Mouse (Mus musculus): Measurements from ENCODE around the gene Acot13. TPM values are rescaled to one million over a fixed set of nuclear protein-coding genes. Genes with fewer than 3 reads are reported as not detected.
"Not testable (repeated sequence)": the region's sequence is repeated elsewhere in the genome, so short reads cannot be mapped to it uniquely, and the experiment has no call there.

The Acot13 gene
- polyA plus RNA-seq, 1 experiment = 31.3 TPM

DNA sequence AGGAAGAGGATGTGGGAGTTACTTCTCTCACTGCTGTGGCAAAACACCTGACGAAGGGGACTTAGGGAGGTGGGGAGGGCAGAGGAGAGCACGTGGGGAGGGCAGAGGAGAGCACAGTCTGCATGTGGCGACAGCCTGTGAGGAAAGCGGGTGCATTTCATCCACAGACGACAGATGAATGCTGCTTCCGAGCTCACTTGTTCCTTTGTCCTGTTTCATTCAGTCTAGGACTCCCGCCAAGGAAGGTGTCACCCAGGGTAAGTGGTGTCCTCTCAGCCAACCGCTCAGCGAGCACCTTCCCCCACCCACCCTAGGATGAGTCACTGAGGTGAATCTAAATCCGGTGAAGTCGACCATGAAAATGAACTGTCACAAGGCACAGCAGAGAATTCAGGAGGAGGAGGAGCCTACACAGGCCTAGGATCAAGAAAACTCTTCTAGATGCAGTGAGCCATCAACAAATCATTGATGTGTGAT lies 45.3 kb downstream of the Acot13 start:
- WGBS = 68% methylated on average over 11 of the region's 11 CpGs
- H3K27ac ChIP-seq (ENCODE audit: insufficient read depth, low read depth, low read length) = no peak overlapping the region
- no peak for TF ChIP-seq CTCF (IDR thresholded peaks at IDR 0.05; ENCODE audit: extremely low read depth, insufficient read length, insufficient replicate concordance, low read depth, low read length)
- no peak for TF ChIP-seq POLR2A (IDR thresholded peaks at IDR 0.05; ENCODE audit: low read depth, low read length)

DNA sequence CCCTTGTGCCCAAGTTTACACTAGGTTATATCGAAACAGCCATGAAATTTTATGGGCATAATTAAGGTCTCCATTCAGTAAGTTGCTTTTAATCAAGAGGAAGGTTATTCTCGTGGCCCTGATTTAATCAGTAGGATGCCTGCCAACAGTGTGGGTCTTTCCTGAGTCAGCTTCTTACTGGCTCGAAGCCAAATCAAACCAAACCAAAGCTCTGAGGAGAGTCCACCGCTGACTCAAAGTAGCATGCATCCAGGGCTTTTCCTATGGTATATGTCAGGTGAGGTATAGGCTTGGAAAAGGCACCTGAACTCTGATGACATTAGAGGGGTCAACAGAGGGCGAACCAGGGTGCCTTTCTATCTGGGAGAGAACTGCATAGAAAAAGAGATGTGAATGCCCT lies 49.4 kb downstream of the Acot13 start:
- H3K36me3 ChIP-seq (ENCODE audit: control insufficient read depth, insufficient read depth, low read length) = no peaks in the 10 kb centered on the region
- 16% methylated on average over 5 of the region's 5 CpGs for WGBS
- H3K4me1 ChIP-seq (ENCODE audit: control insufficient read depth, insufficient read depth, insufficient read length, low read length) = peaks cover 10% of the 10 kb centered on the region; the same call in 1 of the 2 replicates
- no peak for TF ChIP-seq CTCF (IDR thresholded peaks at IDR 0.05; ENCODE audit: extremely low read depth, insufficient read length, insufficient replicate concordance, low read depth, low read length)
- no peak for TF ChIP-seq POLR2A (IDR thresholded peaks at IDR 0.05; ENCODE audit: low read depth, low read length)
- no peak overlapping the region for H3K4me3 ChIP-seq (ENCODE audit: low read depth, low read length)
- no peak overlapping the region for H3K27ac ChIP-seq (ENCODE audit: insufficient read depth, low read depth, low read length)
- H3K27me3 ChIP-seq (ENCODE audit: control insufficient read depth, insufficient read depth, low read length) = no peaks in the 10 kb centered on the region

More for the DNA sequence above, 45.3 kb downstream of the Acot13 start:
- H3K27me3 ChIP-seq (ENCODE audit: control insufficient read depth, insufficient read depth, low read length) = no peaks in the 10 kb centered on the region
- peaks cover 10% of the 10 kb centered on the region; the same call in 1 of the 2 replicates for H3K4me1 ChIP-seq (ENCODE audit: control insufficient read depth, insufficient read depth, insufficient read length, low read length)
- H3K36me3 ChIP-seq (ENCODE audit: control insufficient read depth, insufficient read depth, low read length) = no peaks in the 10 kb centered on the region
- no peak overlapping the region; the same call in 1 of the 2 replicates for H3K4me3 ChIP-seq (ENCODE audit: low read depth, low read length)

DNA sequence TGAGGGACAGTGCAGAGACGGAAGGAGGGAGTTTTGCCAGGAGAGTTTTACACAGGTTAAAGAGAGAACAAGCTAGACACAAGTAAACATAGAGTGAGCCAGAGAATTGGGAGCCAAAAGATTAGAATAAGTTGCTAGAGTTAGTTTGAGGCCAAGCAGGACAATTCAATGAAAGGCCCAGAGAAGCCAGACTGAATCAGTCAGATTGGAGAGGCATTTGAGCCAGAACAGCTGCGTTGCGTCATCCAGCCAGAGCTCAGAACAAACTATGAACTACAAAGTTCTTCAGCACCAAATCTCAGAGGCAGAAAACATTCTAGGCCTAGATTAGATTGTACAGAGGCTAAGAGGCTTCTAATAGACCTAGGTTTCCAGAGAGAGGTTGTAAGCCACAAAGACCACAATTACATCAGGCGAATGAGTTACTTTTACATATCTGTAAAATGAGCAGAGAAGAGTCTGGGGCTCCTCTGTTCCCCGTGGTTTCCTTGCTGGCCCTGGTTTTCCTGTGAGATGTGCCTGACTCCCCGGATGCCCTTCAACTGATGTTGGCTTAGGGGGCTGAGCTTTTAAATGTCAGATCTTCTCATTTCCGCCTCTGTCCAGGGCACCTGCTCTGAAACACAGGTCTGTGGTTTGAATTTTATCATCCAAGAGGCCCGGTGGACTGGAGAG lies 52.5 kb downstream of the Acot13 start:
- 80% methylated on average over 8 of the region's 8 CpGs for WGBS
- no peak for TF ChIP-seq POLR2A (IDR thresholded peaks at IDR 0.05; ENCODE audit: low read depth, low read length)
- TF ChIP-seq CTCF (IDR thresholded peaks at IDR 0.05; ENCODE audit: extremely low read depth, insufficient read length, insufficient replicate concordance, low read depth, low read length) = no peak
- Histone ChIP-seq H3K4me3 (ENCODE audit: low read depth, low read length) (no peak overlapping the region), H3K27me3 (ENCODE audit: control insufficient read depth, insufficient read depth, low read length) (no peaks in the 10 kb centered on the region), H3K36me3 (ENCODE audit: control insufficient read depth, insufficient read depth, low read length) (no peaks in the 10 kb centered on the region), H3K27ac (ENCODE audit: insufficient read depth, low read depth, low read length) (no peak overlapping the region), H3K4me1 (ENCODE audit: control insufficient read depth, insufficient read depth, insufficient read length, low read length) (peaks cover 7% of the 10 kb centered on the region; the same call in 1 of the 2 replicates)

DNA sequence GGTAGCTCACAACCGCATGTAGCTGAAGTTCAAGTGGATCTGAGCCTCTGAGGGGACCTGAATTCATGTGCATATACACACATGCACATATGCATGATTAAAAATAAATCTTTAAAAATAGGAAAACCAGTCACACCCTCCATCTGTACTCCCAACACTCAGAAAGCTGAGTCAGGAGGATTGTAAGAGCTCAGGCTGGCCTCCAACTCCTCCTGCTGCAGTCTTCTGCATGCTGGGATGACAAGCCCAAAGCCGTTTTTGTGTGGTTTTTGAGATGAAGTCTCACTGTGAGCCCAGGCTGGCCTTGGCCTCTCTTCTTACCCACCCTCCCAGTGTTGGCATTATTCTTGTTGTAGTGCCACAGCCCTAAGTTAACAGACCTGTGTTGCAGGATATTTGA lies 53.3 kb downstream of the Acot13 start:
- H3K27ac ChIP-seq (ENCODE audit: insufficient read depth, low read depth, low read length) = no peak overlapping the region
- H3K4me1 ChIP-seq (ENCODE audit: control insufficient read depth, insufficient read depth, insufficient read length, low read length) = peaks cover 7% of the 10 kb centered on the region; the same call in 1 of the 2 replicates
- no peaks in the 10 kb centered on the region for H3K27me3 ChIP-seq (ENCODE audit: control insufficient read depth, insufficient read depth, low read length)
- no peak overlapping the region for H3K4me3 ChIP-seq (ENCODE audit: low read depth, low read length)
- H3K36me3 ChIP-seq (ENCODE audit: control insufficient read depth, insufficient read depth, low read length) = no peaks in the 10 kb centered on the region
- WGBS = 79% methylated on average over 2 of the region's 2 CpGs
- TF ChIP-seq CTCF (IDR thresholded peaks at IDR 0.05; ENCODE audit: extremely low read depth, insufficient read length, insufficient replicate concordance, low read depth, low read length) (no peak), POLR2A (IDR thresholded peaks at IDR 0.05; ENCODE audit: low read depth, low read length) (no peak)

DNA sequence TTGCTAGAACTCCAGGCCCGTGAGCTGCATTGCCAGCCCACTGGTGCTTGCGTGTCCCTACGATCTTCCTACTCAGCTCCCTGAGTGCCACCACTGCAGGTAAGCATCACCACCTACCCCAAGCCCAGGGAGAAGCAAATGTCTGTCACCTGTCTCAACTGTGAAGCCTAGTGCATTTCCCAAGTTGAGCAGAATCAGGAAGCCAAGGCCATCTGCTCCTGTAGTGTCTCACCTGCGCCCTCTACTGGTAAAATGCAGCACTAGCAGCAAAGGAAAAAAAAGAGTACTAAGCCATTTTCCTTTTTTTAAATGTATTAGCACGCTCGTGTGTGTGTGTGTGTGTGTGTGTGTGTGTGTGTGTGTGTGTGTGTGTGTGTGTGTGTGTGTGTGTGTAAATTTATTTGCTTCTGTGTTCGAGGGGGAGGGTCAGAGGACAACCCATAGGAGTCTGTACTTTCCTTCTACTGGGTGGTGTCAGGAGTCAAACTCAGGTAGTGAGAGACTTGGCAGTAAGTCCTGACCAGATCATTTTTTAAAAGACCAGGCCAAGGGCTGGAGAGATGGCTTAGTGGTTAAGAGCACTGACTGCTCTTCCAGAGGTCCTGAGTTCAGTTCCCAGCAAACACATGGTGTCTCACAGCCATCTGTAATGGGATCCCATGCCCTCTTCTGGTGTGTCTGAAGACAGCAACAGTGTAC lies 55.0 kb downstream of the Acot13 start:
- Histone ChIP-seq H3K36me3 (ENCODE audit: control insufficient read depth, insufficient read depth, low read length) (no peaks in the 10 kb centered on the region), H3K27ac (ENCODE audit: insufficient read depth, low read depth, low read length) (no peak overlapping the region), H3K27me3 (ENCODE audit: control insufficient read depth, insufficient read depth, low read length) (no peaks in the 10 kb centered on the region), H3K4me3 (ENCODE audit: low read depth, low read length) (no peak overlapping the region), H3K4me1 (ENCODE audit: control insufficient read depth, insufficient read depth, insufficient read length, low read length) (no peaks in the 10 kb centered on the region)
- WGBS = 43% methylated on average over 7 of the region's 7 CpGs
- TF ChIP-seq POLR2A (IDR thresholded peaks at IDR 0.05; ENCODE audit: low read depth, low read length) = no peak
- peak; percentile 76; the same call in 1 of the 2 replicates for TF ChIP-seq CTCF (IDR thresholded peaks at IDR 0.05; ENCODE audit: extremely low read depth, insufficient read length, insufficient replicate concordance, low read depth, low read length)

DNA sequence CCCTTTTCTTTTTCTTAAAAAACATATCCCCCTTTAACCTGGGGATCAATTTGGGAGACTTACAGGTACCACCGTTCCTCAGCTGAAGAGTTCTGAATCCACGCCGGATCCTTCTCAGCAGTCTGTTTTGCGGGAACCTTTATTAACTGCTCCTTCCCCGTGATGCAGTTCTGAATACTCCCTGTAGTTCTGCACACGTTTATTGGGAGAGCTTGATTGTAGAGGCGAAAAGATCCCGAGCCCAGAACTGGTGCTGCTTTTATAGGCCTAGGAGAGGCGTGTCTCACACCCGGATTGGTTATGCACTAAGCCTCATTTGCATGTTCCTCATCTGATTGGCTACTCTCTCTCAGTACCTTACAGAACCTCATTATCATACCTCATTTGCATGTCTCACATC lies 59.9 kb downstream of the Acot13 start:
- not testable (repeated sequence) for H3K27ac ChIP-seq (ENCODE audit: insufficient read depth, low read depth, low read length); H3K36me3 ChIP-seq (ENCODE audit: control insufficient read depth, insufficient read depth, low read length); H3K4me1 ChIP-seq (ENCODE audit: control insufficient read depth, insufficient read depth, insufficient read length, low read length); H3K27me3 ChIP-seq (ENCODE audit: control insufficient read depth, insufficient read depth, low read length); H3K4me3 ChIP-seq (ENCODE audit: low read depth, low read length)
- 92% methylated on average over 10 of the region's 10 CpGs for WGBS

Other genes starting within 250 kb of the Acot13 start
- 0.86 and 2.0 TPM in 2 replicates for gene Ripor2, start 249.4 kb downstream of the Acot13 start, polyA plus RNA-seq (2012; rRNA removed)
- gene Armh2, start 90.3 kb downstream of the Acot13 start, polyA plus RNA-seq (2012; rRNA removed) = not detected in 2 replicates
- gene Gmnn, start 69.6 kb downstream of the Acot13 start, polyA plus RNA-seq (2012; rRNA removed) = 0.84 and 2.4 TPM in 2 replicates
- gene BC005537, start 29.9 kb downstream of the Acot13 start, polyA plus RNA-seq (2012; rRNA removed) = 9.7 and 21.6 TPM in 2 replicates
- gene Tdp2, start 139 bp upstream of the Acot13 start, polyA plus RNA-seq (2012; rRNA removed) = 18.1 and 27.5 TPM in 2 replicates
- 1.4 and 1.6 TPM in 2 replicates for gene D130043K22Rik, start 13.6 kb upstream of the Acot13 start, polyA plus RNA-seq (2012; rRNA removed)
- 2.9 and 5.3 TPM in 2 replicates for gene Aldh5a1, start 106.1 kb upstream of the Acot13 start, polyA plus RNA-seq (2012; rRNA removed)
- 1.2 and 1.7 TPM in 2 replicates for gene Gpld1, start 111.6 kb upstream of the Acot13 start, polyA plus RNA-seq (2012; rRNA removed)
- 9.3 and 11.3 TPM in 2 replicates for gene Mrs2, start 188.8 kb upstream of the Acot13 start, polyA plus RNA-seq (2012; rRNA removed)
- 0.05 TPM in 1 of 2 replicates, not detected in the other for gene Dcdc2a, start 224.5 kb upstream of the Acot13 start, polyA plus RNA-seq (2012; rRNA removed)